Mouse (Mus musculus): ENCODE data around the gene Lipi. TPM values are rescaled to one million over a fixed set of nuclear protein-coding genes. Genes with fewer than 3 reads are reported as not detected.

The Lipi gene
- not detected in 2 replicates for polyA plus RNA-seq (2014; fragmentation: Nextera tagmentation; extraction: Ambion mirVana)

DNA sequence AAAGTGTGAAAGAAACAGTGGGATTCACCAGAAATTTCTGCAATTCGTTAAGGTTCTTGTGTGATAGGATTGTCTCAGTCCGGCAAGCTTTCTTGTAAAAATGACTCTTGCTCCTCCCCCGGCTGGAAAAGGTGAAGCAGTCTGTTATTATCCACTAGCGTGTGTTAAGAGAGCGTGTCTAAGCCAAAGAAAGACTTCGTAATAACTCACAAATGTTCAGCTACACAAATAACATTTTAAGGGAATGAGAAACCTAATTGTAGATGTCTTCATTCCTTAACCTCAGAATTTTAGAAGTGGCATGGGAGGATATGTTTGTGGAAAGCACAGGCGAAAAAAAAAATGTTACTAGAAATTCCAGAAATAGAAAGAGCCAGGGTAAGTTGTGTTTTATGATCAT lies at the start of gene Lipi:
Gene Lipi (minus strand): TSS at position 101 of the 400 bp plus-strand sequence.
- Histone ChIP-seq H3K9me3 (replicated peaks; ENCODE audit: control insufficient read depth, low read length) (no peaks in the 10 kb centered on the region), H3K4me1 (ENCODE audit: control insufficient read depth, insufficient read depth, low read length) (no peaks in the 10 kb centered on the region), H3K4me3 (ENCODE audit: low read depth, low read length) (no peak within 1 kb of the TSS), H3K27ac (ENCODE audit: low read depth, low read length) (no peak within 1 kb of the TSS), H3K4me2 (no peak within 1 kb of the TSS), H3K27me3 (ENCODE audit: control insufficient read depth, insufficient read depth, low read length) (no peaks in the 10 kb centered on the region), H3K9ac (ENCODE audit: low read depth, low read length) (no peak within 1 kb of the TSS), H3K36me3 (ENCODE audit: control insufficient read depth, insufficient read depth, low read length) (no peaks in the 10 kb centered on the region)
- WGBS (ENCODE audit: insufficient replicate concordance), result 80% methylated on average over 7 of the region's 7 CpGs
- ATAC-seq (replicated peaks; ENCODE audit: insufficient number of reproducible peaks, low FRiP score, low TSS enrichment), result no peak

- no peaks in the 10 kb centered on the region for H3K4me1 ChIP-seq (ENCODE audit: control insufficient read depth, insufficient read depth, low read length)
- WGBS (ENCODE audit: insufficient replicate concordance), result 73% methylated on average over 2 of the region's 2 CpGs
- ATAC-seq (replicated peaks; ENCODE audit: insufficient number of reproducible peaks, low FRiP score, low TSS enrichment), result no peak
Measured at GRCm38 (mm10) chr16:75627862-75628261, 42.0 kb upstream of the Lipi start.

DNA sequence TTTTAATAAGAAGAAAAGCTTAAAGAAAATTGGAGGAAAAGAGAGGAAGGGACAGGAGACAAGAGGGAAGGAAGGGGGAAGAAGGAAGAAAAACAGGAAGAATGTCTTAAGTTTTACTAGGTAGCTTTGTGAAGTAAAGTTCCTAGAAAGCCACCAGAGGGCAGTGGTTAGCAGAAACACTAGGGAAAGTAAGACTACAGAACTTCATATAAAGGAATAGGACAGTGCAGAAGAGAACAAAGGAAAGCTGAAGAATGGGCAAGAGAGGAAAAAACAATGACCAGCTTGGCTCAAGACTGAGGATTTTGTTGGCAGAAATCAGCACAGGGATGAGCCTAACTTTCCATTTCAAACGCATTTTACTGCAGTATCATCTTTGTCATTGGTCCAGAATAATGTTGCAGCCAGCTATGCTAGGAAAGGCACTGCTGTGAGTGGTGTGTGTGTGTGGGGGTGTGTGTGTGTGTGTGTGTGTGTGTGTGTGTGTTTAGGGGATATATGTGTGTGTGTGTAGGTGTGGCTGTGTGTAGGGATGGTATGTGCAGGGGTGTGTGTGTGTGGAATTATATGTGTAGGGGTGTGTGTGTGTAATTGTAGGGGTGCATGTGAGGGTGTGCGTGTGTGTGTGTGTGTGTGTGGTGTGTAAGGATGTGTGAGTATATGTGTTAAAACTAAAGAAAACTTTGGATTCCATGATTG lies 31.9 kb upstream of the Lipi start:
- Histone ChIP-seq H3K4me2 (no peak overlapping the region), H3K9ac (ENCODE audit: low read depth, low read length) (no peak overlapping the region), H3K4me3 (ENCODE audit: low read depth, low read length) (no peak overlapping the region), H3K27ac (ENCODE audit: low read depth, low read length) (no peak overlapping the region), H3K9me3 (replicated peaks; ENCODE audit: control insufficient read depth, low read length) (no peaks in the 10 kb centered on the region), H3K36me3 (ENCODE audit: control insufficient read depth, insufficient read depth, low read length) (no peaks in the 10 kb centered on the region), H3K27me3 (ENCODE audit: control insufficient read depth, insufficient read depth, low read length) (no peaks in the 10 kb centered on the region), H3K4me1 (ENCODE audit: control insufficient read depth, insufficient read depth, low read length) (no peaks in the 10 kb centered on the region)
- 65% methylated on average over 2 of the region's 2 CpGs for WGBS (ENCODE audit: insufficient replicate concordance)
- ATAC-seq (replicated peaks; ENCODE audit: insufficient number of reproducible peaks, low FRiP score, low TSS enrichment), result no peak

More at GRCm38 (mm10) chr16:75627862-75628261, 42.0 kb upstream of the Lipi start:
- Histone ChIP-seq H3K9me3 (replicated peaks; ENCODE audit: control insufficient read depth, low read length) (no peaks in the 10 kb centered on the region), H3K27ac (ENCODE audit: low read depth, low read length) (no peak overlapping the region), H3K36me3 (ENCODE audit: control insufficient read depth, insufficient read depth, low read length) (no peaks in the 10 kb centered on the region), H3K4me2 (no peak overlapping the region), H3K9ac (ENCODE audit: low read depth, low read length) (no peak overlapping the region), H3K27me3 (ENCODE audit: control insufficient read depth, insufficient read depth, low read length) (no peaks in the 10 kb centered on the region), H3K4me3 (ENCODE audit: low read depth, low read length) (no peak overlapping the region)

DNA sequence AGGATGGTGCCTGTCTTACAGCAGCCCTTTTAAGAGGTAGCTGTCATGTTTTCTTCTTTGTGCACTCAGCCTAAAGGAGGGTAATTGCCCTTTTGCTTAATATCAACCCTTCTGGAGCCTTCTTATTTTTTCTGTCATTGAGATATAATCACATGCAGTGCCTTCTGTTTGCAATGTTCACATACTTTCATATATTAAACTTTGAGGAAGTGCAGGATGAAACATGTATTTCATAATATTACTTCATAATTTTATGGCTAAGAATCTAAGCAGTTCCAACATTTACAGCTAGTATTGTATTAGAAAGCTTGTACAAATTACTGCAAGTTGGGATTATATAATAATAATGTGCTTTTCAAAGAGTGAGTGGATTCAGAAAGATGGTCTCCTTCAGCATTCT lies 26.7 kb upstream of the Lipi start:
- H3K9ac ChIP-seq (ENCODE audit: low read depth, low read length), result no peak overlapping the region
- H3K36me3 ChIP-seq (ENCODE audit: control insufficient read depth, insufficient read depth, low read length), result no peaks in the 10 kb centered on the region
- no peak overlapping the region for H3K4me3 ChIP-seq (ENCODE audit: low read depth, low read length)
- H3K27me3 ChIP-seq (ENCODE audit: control insufficient read depth, insufficient read depth, low read length), result no peaks in the 10 kb centered on the region
- H3K9me3 ChIP-seq (replicated peaks; ENCODE audit: control insufficient read depth, low read length), result no peaks in the 10 kb centered on the region
- H3K27ac ChIP-seq (ENCODE audit: low read depth, low read length), result no peak overlapping the region
- no peak overlapping the region for H3K4me2 ChIP-seq
- ATAC-seq (replicated peaks; ENCODE audit: insufficient number of reproducible peaks, low FRiP score, low TSS enrichment), result no peak
- H3K4me1 ChIP-seq (ENCODE audit: control insufficient read depth, insufficient read depth, low read length), result no peaks in the 10 kb centered on the region

DNA sequence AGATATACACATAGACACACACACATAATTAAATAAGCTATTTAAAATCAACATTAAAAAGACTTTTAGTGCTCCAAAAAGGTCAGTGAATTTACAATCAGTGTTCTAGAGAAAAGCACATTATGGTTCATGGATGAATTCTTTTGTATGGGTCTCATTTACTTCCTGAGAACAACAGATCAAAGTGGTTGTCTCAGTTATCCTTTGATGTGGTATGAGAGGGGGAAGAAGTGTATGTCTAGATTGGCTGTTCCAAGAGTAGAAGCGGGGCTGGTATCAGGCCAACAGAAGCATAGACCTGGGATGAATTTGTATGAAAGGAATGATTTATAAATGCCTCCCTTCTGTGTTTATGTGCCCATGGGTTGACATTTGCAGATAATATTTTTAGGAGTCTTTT lies 20.6 kb upstream of the Lipi start:
- no peaks in the 10 kb centered on the region for H3K4me1 ChIP-seq (ENCODE audit: control insufficient read depth, insufficient read depth, low read length)
- H3K27ac ChIP-seq (ENCODE audit: low read depth, low read length), result no peak overlapping the region
- no peaks in the 10 kb centered on the region; the same call in 1 of the 2 replicates for H3K9me3 ChIP-seq (replicated peaks; ENCODE audit: control insufficient read depth, low read length)
- H3K4me2 ChIP-seq, result no peak overlapping the region
- WGBS (ENCODE audit: insufficient replicate concordance), result 78% methylated on average over 1 of the region's 1 CpGs
- no peak overlapping the region for H3K4me3 ChIP-seq (ENCODE audit: low read depth, low read length)
- ATAC-seq (replicated peaks; ENCODE audit: insufficient number of reproducible peaks, low FRiP score, low TSS enrichment), result no peak
- no peaks in the 10 kb centered on the region for H3K36me3 ChIP-seq (ENCODE audit: control insufficient read depth, insufficient read depth, low read length)
- H3K27me3 ChIP-seq (ENCODE audit: control insufficient read depth, insufficient read depth, low read length), result no peaks in the 10 kb centered on the region
- H3K9ac ChIP-seq (ENCODE audit: low read depth, low read length), result no peak overlapping the region

DNA sequence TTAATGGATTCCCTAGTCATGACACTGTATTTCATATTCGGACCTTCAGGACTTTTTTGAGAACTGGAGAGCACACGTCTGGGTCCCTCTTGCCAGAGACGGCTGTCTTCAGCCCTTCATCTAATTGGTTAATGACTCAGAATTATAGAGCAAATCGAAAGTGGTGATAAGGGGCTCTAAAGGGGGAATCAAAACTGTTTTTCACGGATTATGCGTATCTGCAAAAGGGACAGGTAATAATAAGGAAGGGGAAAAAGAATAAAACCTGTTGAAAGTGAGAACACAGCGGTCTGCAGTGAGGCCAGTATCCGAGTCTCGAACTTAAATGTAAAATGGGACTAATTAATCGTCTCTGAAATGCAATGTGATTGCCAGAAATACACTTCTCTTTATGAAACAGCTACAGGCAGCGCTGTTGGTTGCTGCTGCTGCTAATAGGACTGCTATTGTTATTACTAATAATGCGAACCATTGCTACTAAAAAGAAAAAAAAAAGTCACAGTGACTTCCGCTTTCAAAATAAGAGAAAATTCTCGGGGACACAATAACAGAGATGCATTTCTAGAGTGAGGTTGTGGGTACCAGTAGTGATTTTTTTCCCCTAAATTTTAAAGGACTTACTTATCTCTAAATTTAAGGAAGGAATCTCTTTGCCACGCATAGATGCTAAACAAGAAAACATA lies 7.8 kb upstream of the Lipi start:
- H3K27me3 ChIP-seq (ENCODE audit: control insufficient read depth, insufficient read depth, low read length), result no peaks in the 10 kb centered on the region
- peak overlapping the region; percentile 58 for H3K9ac ChIP-seq (ENCODE audit: low read depth, low read length)
- peak overlapping the region; percentile 86 for H3K4me2 ChIP-seq
- no peaks in the 10 kb centered on the region for H3K36me3 ChIP-seq (ENCODE audit: control insufficient read depth, insufficient read depth, low read length)
- ATAC-seq (replicated peaks; ENCODE audit: insufficient number of reproducible peaks, low FRiP score, low TSS enrichment), result no peak
- H3K27ac ChIP-seq (ENCODE audit: low read depth, low read length), result no peak overlapping the region
- peak overlapping the region; percentile 80 for H3K4me3 ChIP-seq (ENCODE audit: low read depth, low read length)
- WGBS (ENCODE audit: insufficient replicate concordance), result 21% methylated on average over 15 of the region's 15 CpGs
- H3K4me1 ChIP-seq (ENCODE audit: control insufficient read depth, insufficient read depth, low read length), result no peaks in the 10 kb centered on the region
- no peaks in the 10 kb centered on the region for H3K9me3 ChIP-seq (replicated peaks; ENCODE audit: control insufficient read depth, low read length)

DNA sequence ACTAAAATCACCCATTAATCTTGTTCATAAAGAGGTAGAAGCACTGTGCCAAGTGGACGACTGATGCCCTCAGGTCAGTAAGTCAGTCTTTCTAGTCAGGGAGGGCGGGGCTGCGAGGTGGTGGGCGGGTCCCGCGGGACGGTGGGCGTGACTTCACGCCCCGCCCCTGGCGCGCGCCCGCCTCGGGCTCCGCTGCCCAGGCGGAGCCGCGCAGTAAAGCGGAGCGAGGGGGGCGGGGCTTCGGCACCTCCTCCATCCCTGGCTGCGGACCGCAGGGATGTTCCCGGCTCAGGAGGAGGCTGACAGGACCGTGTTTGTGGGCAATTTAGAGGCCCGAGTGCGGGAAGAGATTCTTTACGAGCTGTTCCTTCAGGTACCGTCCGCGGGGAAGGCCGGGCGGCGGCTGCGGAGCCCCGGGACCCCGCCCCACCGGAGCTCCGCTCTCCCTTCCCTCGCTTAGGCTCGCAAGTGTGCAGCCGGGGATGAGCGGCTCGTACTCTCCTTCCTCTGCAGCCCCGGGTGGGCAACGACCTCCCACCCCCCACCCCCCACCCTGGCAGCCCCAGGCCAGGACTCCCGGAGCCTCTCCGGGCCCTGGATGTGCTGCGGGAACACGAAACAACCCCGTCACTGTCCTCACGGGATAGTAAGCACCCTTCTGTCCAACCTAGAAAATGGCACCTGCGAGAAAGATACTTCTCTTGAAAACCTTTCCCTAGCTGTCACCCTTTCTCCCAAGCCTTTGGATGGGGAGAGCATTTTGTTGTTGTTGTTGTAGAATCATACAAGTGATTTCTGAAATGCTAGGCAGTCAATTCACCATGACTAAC lies 7.0 kb upstream of the Lipi start, which contains the start of gene Rbm11:
Gene Rbm11 (plus strand): TSS at position 174 of the 830 bp plus-strand sequence.
- H3K9ac ChIP-seq (ENCODE audit: low read depth, low read length), result peak within 1 kb of the TSS; percentile 58
- no peak within 1 kb of the TSS for H3K27ac ChIP-seq (ENCODE audit: low read depth, low read length)
- WGBS (ENCODE audit: insufficient replicate concordance), result under 1% methylated on average over 55 of the region's 55 CpGs
- no peaks in the 10 kb centered on the region for H3K4me1 ChIP-seq (ENCODE audit: control insufficient read depth, insufficient read depth, low read length)
- no peaks in the 10 kb centered on the region for H3K27me3 ChIP-seq (ENCODE audit: control insufficient read depth, insufficient read depth, low read length)
- no peaks in the 10 kb centered on the region for H3K9me3 ChIP-seq (replicated peaks; ENCODE audit: control insufficient read depth, low read length)
- peak within 1 kb of the TSS; percentile 86 for H3K4me2 ChIP-seq
- peak within 1 kb of the TSS; percentile 80 for H3K4me3 ChIP-seq (ENCODE audit: low read depth, low read length)
- ATAC-seq (replicated peaks; ENCODE audit: insufficient number of reproducible peaks, low FRiP score, low TSS enrichment), result peak; percentile 93
- no peaks in the 10 kb centered on the region for H3K36me3 ChIP-seq (ENCODE audit: control insufficient read depth, insufficient read depth, low read length)

DNA sequence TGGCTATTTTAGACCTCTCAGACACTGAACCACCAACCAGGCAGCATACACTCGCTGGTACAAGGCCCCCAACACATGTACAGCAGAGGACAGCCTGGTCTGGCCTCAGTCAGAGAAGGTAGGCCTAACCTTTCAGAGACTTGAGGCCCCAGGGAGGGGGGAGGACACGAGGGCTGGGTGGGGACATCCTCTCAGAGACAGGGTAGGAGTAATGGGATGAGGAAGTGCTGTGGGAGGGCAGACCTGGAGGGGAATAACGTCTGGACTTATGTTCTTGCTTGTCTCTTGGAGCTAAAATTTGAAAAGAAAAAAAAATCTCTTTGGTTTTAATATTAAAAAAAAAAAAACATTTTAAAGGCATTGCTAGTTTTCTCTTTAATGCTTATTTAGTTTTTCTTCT lies 605 bp upstream of the Lipi start:
- H3K27ac ChIP-seq (ENCODE audit: low read depth, low read length), result no peak overlapping the region
- H3K4me3 ChIP-seq (ENCODE audit: low read depth, low read length), result no peak overlapping the region
- H3K27me3 ChIP-seq (ENCODE audit: control insufficient read depth, insufficient read depth, low read length), result no peaks in the 10 kb centered on the region
- WGBS (ENCODE audit: insufficient replicate concordance), result 25% methylated on average over 3 of the region's 3 CpGs
- no peaks in the 10 kb centered on the region for H3K4me1 ChIP-seq (ENCODE audit: control insufficient read depth, insufficient read depth, low read length)
- no peak for ATAC-seq (replicated peaks; ENCODE audit: insufficient number of reproducible peaks, low FRiP score, low TSS enrichment)
- H3K9me3 ChIP-seq (replicated peaks; ENCODE audit: control insufficient read depth, low read length), result no peaks in the 10 kb centered on the region
- H3K4me2 ChIP-seq, result no peak overlapping the region
- no peaks in the 10 kb centered on the region for H3K36me3 ChIP-seq (ENCODE audit: control insufficient read depth, insufficient read depth, low read length)
- no peak overlapping the region for H3K9ac ChIP-seq (ENCODE audit: low read depth, low read length)
